Mouse (Mus musculus) adrenal gland, adult 18-20 months (tissue): ENCODE data around the gene Kcnq1. TPM values are rescaled to one million over a fixed set of nuclear protein-coding genes. Genes with fewer than 3 reads are reported as not detected.

Experiments used
- DNase-seq, 2 experiments: peaks; one replicate each; pipeline ENCODE4 v3.0.0; 2021 to 2022; ENCODE audit warnings: low spot score in 2 of 2
- long read RNA-seq, 2 experiments: library from polyadenylated mRNA; stranded (forward); transcript quantifications; one replicate each; pipeline ENCODE4 v2.0.0; 2021
- total RNA-seq, 2 experiments: library from RNA; stranded (reverse); gene quantifications; 1 replicate in 1 of 2; 2 replicates in 1 of 2; pipeline ENCODE4 v1.2.3; 2021

Gene Kcnq1
- 1 to 10 TPM; 3.2 to 6.0 TPM for total RNA-seq
- long read RNA-seq, experiment 1, partial matches to known transcripts = 1 of 3 reads
- long read RNA-seq, experiment 1, other reads (novel, unspliced or antisense) = 2 of 3 reads
- long read RNA-seq, experiment 2, partial matches to known transcripts = 1 of 7 reads
- long read RNA-seq, experiment 2, other reads (novel, unspliced or antisense) = 4 of 7 reads

DNA sequence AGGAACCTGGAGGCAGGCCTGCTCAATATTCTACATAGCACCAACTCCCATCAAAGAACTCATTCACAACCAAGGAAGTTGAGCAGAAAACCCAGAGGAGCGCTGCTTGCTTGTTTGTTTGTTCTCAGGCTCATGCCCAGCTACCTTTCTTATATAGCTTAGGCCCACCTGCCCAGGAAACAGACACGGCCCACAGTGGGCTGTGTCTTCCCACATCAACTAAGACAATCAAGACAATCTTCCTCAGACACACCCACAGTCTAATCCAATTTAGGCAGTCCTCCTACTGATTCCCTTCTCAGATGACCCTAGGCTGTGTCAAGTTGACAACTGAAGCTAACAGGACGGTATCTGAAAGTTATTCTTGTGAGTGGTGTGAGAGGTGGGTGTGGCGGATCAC is at the start of gene Kcnq1:
Gene Kcnq1, plus strand, starts transcription at position 301 of the 400 bp plus-strand sequence.
- no peak for DNase-seq

DNA sequence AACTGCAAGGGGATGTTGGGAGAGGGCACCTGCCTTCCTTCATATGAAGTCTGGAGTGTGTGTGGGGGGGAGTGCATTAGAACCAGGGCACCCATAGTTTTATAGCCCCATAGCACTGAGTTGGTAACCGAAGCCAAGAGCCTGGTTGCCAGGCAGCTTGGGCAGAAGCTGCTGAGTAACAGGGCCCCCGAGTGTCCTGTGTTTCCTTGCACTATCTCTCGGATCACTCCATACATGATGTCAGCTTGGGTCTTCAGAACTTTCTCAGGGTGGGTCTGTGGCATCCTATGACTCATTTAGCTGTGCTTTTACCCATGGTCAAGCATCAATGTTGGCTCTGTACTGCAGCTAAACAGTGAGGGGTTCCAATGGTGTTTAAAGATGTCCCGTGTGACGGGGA is 49.1 kb upstream of the Kcnq1 start:
- DNase-seq = no peak

DNA sequence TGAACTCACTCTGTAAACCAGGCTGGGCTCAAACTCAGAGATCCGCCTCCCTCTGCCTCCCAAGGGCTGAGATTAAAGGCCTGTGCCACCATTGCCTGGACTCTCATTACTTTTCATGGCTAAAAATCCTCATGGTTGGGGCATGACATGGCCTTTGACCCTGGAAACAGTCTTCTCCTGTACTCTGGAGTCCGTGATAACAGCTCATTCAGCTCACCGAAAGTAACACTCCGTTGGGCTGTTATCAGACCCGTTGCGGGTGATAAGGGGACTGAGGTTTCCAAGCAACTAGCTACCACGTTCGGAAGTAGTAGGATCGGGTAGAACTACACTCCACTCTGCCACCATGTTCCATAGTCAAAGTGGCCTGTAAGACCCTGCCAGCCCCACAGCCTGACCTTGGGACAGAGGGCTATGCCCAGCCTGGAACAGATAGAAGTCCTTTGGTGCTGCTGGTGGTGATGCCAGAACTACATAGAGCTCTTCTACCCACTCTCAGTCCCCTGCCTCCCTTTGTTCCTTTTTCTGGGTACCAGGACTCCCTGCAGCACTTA is 48.4 kb upstream of the Kcnq1 start:
- DNase-seq = no peak

DNA sequence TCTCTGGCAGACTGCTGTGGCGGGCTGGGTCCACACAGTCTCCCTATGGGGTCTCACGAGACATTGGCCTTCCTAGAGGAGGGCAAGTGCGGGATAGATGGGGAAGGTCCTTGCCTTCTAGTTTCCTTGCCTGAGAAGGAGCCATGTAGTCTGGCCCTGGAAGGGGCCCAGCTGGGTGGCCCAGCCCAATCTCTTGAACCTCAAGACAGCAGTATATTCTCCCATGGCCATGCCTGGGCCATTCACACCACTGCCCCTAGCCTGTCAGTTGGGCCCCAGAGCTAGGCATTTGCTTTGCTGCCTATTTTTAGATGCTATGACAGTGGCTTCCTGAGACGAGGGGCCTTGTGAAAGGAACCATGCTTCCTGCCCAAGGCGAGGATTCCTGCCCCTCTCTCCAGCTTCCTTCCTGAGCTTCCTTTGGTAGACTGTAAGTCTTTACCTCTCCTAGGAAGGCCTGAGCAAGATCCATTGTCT is 47.9 kb upstream of the Kcnq1 start:
- DNase-seq = no peak

DNA sequence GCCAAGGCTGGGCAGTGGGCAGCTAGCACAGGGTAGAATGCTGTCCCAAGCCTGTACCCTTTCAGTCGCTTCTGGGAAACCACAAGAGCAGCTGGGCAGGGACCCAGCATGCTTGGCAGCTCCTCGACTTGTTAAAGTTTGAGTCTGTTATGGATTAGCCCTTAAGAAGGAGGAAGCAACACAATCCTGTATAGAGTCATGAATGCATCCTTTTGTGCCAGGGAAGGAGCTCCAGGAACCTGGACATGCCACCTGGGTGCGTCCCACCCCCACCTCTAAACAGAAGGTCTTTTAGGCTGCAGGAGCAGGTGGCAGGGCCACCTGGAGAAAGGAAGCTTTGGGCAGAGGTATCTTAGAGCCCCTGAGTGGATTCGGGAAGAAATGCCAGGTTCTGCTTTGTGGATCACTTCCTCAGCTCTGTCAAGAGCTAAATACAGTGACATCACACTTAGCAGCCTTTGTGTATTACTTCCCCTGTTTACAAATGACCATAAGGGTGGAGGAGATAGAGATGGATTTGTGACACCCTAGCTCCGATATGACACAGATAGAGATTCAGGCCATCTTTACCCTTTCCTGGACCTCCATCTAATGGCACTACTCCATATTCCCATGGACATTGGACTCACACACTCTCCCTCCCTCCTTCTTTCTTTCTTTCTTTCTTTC is 46.8 kb upstream of the Kcnq1 start:
- DNase-seq = no peak

DNA sequence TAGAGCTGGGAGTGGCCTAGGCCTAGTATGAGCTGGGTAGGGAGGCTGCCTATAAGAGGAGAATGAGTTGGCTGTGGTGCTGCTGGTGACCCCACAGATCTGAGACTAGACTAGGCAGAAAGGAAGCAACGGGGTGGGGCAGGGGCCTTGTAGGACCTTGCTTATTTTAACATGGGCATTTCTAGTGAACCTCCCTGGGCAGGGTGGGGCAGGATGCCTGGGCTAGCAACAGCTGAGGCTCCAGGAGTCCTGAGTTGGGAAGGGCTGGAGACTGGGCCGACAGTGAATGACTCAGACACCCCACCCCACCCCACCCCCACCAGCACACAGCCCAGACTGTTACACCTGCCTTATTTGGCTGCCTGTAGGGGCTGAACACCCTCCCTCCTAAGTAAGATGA is 43.5 kb upstream of the Kcnq1 start:
- DNase-seq = no peak

DNA sequence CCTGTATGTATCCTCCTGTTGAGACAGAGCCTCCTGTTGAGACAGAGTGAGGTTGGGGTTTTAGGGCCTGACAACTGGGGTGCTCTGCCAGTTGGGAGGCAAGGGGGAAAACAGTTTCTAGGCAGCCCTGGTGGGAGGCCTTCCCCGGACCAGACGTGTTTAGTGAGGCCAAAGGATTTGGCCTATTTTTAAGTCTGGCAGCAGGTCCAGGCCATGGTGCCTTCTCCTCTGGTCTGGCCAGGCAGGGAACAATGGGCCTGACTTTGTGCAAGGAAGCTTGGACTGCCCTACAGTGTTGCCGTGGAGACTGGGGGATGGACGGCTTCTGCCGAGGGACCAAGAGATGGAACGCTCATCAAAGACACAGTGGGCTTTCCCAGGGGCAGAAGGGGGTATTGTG is 41.9 kb upstream of the Kcnq1 start:
- DNase-seq = no peak

DNA sequence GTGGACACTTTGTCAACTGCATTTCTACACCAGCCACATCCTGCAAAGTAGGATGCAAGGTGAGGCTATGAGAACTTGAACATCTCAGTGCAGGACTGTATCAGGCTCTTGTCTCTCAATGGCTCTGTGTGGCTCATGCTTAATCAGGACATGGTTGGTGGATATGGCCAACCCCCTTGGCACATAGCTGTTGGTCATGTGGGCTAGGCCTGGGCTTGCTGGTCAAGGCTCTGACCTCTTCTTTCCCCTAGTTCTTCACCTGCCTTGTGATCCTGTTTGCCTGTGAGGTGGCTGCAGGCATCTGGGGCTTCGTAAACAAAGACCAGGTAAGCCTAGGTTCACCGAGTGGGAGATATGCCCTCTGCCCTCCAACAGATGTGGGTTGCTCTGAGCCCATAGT is 40.5 kb upstream of the Kcnq1 start:
- no peak for DNase-seq

DNA sequence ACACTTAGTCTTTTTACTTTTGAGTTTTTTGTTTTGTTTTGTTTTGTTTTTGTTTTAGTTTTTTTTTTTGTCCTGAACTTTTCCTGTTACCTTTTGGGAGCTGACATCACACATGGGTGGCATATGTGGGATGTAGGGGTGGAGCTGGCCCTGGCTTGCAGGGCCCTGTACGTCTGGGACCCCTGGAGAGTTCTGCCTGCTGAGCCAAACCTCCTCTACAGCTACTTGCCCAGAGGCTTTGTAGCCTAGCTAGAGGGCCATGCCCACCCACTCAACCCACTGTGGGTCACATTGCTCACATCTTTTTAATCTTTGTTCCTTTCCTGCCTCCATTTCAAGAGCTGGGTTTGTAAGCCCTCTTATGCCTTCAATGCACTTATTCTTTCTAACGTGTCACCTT is 38.7 kb upstream of the Kcnq1 start:
- no peak for DNase-seq

DNA sequence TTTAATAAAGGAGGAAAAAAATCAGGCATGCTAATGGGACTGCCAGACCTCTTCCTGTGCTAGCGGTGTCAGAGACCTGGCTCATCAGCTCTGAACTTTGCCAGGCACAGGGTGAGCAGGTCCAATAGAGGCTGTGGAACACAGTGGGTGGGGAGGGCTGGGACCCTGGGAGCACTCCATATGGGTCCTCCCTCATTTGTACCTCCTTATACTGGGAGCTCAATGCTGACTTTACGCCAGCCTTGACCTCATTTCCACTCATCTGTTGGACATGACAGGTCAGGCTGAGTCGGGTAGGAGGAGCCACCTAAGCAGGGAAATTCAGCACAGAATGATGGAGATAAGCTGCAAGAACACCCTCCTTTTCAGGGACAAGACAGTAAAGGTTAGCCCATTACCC is 38.3 kb upstream of the Kcnq1 start:
- DNase-seq = no peak

DNA sequence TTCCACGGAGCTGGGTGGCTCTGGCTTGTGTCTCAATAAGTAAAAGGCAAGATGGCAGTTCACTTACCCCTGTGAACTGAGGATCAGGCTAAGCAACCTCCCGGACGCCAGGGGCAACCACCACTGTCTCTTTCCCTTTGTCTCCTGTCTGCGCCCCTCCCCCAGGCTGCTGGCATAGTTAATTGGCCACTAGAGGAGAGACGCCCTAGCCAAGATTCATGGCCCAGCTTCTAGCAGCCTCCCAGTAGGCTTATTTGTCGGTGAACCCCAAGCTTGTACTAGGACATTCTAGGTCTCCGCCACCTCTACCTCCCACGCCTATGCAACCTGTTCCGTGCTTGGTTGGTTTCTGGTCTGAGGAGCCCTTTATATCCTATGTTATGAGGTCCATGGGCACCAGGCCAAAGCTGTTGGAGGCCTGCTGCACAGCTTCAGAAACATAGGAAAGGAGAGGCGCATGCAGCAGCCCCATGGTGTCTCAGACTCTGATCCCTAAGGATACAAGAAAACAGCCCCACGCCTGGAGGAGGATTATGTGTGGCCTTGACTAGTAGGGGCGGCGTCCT is 37.8 kb upstream of the Kcnq1 start:
- peak in 1 of 2 experiments; percentile 46 for DNase-seq

DNA sequence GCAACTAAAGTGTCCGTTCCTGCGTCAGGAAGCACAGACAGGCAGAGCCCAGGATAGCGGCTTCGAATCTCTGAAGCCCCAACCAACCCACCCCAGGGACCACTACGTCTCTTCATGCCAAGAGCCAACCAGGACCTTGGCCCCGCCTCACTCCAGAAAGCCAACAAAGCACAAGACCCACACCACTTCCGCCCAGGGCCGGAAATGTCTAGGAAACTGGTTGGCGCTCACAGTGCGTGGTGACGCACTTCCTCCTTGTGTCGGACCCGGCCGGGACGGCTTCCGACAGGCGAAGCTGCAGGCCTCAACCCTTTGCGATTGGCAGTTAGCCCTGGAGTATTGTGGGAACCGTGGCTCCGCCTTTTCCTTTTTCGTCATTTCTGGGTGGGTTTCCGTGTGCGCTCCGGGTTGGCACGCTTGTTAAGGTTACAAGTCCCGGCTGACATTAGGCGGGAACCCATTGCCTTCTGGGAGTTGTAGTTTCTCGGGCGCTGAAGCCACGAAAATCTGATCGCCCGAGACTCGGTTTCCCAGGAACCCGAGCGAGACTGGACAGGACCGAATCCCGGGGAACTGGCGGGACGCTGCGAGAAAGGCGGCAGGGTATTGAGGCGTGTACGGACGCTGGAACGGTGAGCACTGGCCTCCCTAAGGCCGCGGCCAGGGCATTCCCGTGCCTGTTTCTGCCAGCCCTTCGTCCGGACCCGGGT is 37.1 kb upstream of the Kcnq1 start, which contains the start of gene Tssc4:
Gene Tssc4, plus strand, starts transcription at position 368 of the 710 bp plus-strand sequence.
- peak; percentile 88 to 91 for DNase-seq

DNA sequence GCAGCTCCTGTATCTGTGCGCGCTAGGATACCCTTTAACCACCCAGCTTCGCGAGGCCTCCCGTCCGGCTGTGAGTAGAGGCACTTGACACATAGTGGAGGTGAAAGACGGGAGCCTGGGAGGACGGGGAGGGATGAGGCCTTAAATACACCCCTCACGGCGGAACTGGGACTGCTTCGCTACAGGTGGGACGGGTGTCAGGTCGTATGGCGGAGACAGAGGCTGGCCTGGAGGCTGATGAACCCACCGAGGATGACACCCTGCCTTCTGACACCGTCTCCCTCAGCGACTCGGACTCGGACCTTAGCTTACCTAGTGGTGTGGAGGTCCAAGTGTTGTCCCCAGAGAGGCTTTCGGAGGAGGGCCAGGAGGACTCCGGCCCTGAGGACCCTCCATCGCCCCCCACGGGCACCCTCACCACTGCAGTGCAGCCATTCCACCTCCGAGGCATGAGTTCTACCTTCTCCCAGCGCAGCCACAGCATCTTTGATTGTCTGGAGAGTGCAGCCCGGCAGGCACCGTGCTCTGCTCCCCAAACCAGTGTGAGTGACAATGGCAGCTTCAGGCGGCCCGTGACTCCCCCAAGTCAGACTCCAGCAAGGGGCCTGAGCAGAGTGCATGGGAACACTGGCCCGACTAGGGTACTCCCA is 36.3 kb upstream of the Kcnq1 start:
- DNase-seq = peak in 1 of 2 experiments; percentile 46

DNA sequence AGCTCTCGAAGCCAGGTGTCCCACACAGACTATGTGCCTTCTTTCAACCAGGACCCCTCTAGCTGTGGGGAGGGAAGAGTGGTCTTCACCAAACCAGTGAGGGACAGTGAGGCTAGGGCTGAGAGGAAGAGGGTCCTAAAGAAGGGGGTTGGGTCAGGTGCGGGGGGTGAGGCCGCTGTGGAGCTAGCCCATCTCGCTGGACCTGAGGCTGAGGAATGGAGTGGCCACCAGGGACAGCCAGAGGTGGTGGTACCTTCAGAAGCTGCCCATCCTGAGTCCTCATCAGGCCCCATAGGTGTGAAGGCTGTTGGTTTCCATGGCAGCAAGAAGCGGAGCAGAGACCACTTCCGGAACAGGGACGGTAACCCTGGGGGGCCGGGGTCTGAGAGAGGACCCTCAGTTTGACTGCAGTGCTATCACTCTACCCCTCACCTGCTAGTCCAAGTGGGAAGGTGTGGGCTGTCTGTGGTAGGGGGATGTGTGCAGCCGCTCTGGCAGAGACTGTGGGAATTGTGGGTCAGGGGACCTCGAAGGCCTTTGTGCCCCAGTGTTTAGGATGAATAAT is 35.6 kb upstream of the Kcnq1 start:
- DNase-seq = no peak

DNA sequence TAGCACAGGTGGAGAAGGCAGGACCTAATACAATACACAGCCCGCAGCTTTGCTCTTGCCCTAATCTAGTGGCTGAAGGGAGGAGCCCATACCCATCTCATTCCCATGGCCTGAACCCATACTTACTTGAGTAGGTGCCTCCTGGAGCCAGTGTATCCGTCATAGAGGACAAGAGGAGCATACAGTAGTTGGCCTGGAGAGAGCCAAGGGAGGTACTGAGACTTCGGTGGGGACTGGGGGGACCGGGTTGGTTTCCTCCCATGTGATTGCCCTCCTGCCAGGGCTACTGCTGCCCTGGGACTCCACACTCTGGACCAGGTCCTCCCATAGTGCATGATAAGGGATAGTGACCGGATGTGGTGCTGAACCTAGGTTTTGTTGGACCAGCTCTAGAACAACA is 33.6 kb upstream of the Kcnq1 start:
- no peak for DNase-seq

DNA sequence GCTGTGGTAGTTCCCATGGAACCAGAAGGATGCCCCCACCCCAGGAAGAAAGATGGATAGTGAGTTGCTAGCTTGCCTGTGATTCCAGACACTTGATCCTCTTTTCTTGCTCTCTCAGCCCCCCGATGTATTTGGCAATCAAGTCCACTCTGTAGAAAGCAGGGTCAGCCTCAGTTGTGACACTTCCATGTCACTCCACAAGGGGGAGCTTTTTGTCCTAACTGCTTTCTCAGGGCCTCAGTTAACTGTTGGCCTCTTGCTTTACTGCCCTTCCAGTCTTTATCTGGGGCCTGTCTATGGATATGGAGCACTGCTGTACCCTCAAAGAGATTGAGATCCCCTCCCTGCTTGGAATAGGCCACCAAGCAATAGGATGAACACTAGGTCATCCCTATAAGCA is 33.1 kb upstream of the Kcnq1 start:
- no peak for DNase-seq

DNA sequence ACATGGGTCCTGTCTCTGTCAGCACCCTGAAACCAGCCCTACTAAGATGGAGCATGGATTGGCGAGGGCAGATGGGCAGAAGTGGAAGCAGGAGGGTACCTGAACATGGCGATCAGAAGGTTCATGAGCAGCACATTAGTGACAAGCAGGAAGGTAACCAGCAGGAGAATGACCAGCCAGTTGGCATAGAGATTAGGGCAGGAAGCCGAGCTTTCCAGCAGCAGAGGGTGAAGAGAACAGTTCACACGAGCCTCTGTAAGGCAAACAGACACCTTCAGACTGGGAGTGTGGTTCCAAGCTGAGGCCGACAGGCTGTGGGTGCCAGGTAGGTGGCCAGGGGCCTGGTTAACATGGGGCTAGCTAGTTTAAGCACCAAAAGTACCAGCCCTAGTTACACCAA is 30.8 kb upstream of the Kcnq1 start:
- DNase-seq = no peak

DNA sequence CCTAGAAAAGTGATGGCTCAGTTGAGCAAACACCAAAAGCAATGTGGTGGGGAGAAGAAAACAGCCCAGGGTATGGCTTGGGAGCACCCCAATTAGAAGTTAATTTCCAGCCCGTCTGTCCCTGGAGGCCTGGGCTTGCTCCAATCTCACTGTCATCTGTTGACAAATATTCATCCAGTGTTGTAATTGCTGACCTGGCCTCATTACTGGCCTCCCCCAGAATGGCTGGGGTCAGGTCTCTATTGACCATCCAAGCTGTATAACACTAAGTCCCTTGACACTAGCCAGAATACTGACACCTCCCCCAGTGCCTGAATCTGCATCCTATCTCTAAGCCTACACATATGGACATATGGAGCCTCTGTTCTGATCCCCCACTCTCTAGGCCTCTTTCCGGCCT is 28.8 kb upstream of the Kcnq1 start:
- DNase-seq = no peak

DNA sequence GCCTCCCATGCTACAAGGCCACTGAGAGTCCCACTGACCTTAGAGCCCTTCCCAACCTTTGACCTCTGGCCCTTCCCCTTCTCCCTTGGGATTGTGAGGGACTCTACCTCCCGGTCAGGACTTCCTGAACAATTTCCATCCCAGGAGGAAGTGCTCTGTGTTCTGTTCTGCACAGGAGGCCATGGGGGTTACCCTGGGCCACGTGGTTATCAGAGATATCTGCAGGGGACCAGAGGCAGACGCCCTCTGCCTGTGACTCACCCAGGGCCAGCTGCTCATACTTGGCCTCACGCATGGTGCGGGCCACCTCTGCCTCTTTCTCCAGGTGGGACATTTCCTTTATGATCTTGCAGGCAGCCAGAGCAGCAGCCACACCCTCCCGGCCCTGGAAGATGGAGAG is 24.1 kb upstream of the Kcnq1 start:
- no peak for DNase-seq

DNA sequence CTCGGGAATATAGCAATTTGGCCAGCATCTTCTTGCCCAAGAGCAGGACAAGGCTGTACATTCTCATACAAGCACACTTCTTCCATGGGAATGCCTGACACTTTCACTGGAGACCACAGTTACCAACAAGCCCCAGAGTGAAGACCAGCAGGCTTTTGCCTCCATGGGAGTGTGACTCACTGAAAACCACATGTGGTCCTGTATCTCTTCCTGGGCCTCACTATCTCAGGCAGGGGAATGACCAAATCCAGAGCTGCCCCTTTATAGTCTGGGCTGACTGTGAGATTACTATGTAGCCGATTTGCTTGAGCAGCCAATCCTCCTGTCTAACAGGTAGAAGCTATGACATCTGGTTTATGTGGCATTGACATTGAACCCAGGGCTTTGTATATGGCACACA is 22.5 kb upstream of the Kcnq1 start:
- no peak for DNase-seq

DNA sequence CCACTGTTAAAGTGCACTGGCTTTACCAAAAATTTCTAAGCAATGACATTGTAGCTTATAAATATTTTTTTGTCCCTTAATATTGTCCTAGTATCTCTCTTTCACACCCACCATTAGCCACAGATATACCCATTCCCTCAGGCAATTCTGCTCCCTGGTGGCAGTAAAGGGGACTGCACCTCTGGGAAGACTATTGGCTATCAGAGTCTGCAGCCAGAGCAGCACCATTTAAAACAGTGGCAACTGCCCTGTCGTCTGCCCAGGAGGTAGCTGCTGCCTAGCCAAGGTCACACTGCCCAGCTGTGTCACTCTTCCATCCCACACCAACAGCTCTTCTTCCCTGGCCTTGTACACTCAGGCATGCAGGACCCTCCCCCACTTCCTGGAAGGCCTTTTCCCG is 19.8 kb upstream of the Kcnq1 start:
- DNase-seq = peak; percentile 65 to 75
